Comparison of ENCODE assay signal across 27 mouse cellular contexts in genomic region chr5:147131912-147132311, GRCm38 (mm10). TPM values are rescaled to one million over a fixed set of nuclear protein-coding genes. Genes with fewer than 3 reads are reported as not detected.
DNase-seq lines count a peak whose midpoint lies in the region; ATAC-seq and TF ChIP-seq lines count a peak whose summit lies in the region.
"Had no signal": no experiment of that assay in that cellular context is flagged by ENCODE, and none has a peak within 500 bp of the region (broad histone marks: within the 10 kb centered on the region; RNA-seq: fewer than 3 reads in every experiment).

No protein-coding gene starts in this region.

- H3K79me2 ChIP-seq in C2C12 (ENCODE audit: control insufficient read depth, insufficient read depth) (no peaks in the 10 kb centered on the region), myocyte (ENCODE audit: control insufficient read depth, insufficient read depth) (no peaks in the 10 kb centered on the region)

- H3ac ChIP-seq in C2C12 (ENCODE audit: control insufficient read depth, insufficient read length, low read depth) (no peak overlapping the region), myocyte (ENCODE audit: control insufficient read depth, insufficient read length) (no peak overlapping the region)

- H3K27me3 ChIP-seq in C2C12 (ENCODE audit: control insufficient read depth, insufficient read depth, insufficient read length): no peaks in the 10 kb centered on the region
- no peaks in the 10 kb centered on the region for H3K27me3 ChIP-seq in myocyte (ENCODE audit: control insufficient read depth, insufficient read depth, insufficient read length)
- peaks cover 8% of the 10 kb centered on the region for H3K27me3 ChIP-seq in midbrain, embryonic 11.5 days (ENCODE audit: control insufficient read depth, insufficient read depth, low read length)
- H3K27me3 ChIP-seq in forebrain, postnatal 0 days (ENCODE audit: insufficient read depth, low read length): peaks cover 15% of the 10 kb centered on the region
- H3K27me3 ChIP-seq: embryonic facial prominence, embryonic 15.5 days had no signal

- H3K9me3 ChIP-seq in midbrain, embryonic 11.5 days (ENCODE audit: control insufficient read depth, low read length): peaks cover 3% of the 10 kb centered on the region; the same call in 1 of the 2 replicates
- H3K9me3 ChIP-seq in forebrain, postnatal 0 days (ENCODE audit: low read length): no peaks in the 10 kb centered on the region
- H3K9me3 ChIP-seq: embryonic facial prominence, embryonic 15.5 days; forebrain, embryonic 12.5 days; G1E; heart, embryonic 10.5 days had no signal

- H3K4me2 ChIP-seq in myocyte (ENCODE audit: low read depth): peak overlapping the region; percentile 12
- H3K4me2 ChIP-seq in midbrain, embryonic 11.5 days: no peak overlapping the region
- no peak overlapping the region for H3K4me2 ChIP-seq in forebrain, postnatal 0 days (ENCODE audit: low read depth)
- H3K4me2 ChIP-seq: embryonic facial prominence, embryonic 15.5 days; forebrain, embryonic 12.5 days; hindbrain, embryonic 12.5 days had no signal

- H3K36me3 ChIP-seq in C2C12 (ENCODE audit: control insufficient read depth, insufficient read depth) (no peaks in the 10 kb centered on the region), myocyte (ENCODE audit: control insufficient read depth, insufficient read depth) (no peaks in the 10 kb centered on the region)
- H3K36me3 ChIP-seq in midbrain, embryonic 11.5 days (ENCODE audit: control insufficient read depth, insufficient read depth, low read length): no peaks in the 10 kb centered on the region
- H3K36me3 ChIP-seq in forebrain, postnatal 0 days (ENCODE audit: insufficient read depth): no peaks in the 10 kb centered on the region
- H3K36me3 ChIP-seq: embryonic facial prominence, embryonic 15.5 days; forebrain, embryonic 12.5 days; G1E; heart, embryonic 10.5 days; hindbrain, embryonic 12.5 days had no signal

- WGBS in midbrain, embryonic 11.5 days: 78% methylated on average over 4 of the region's 4 CpGs
- WGBS in forebrain, postnatal 0 days: 88% methylated on average over 4 of the region's 4 CpGs

- no peak for TF ChIP-seq POLR2A in myocyte (IDR thresholded peaks at IDR 0.05; ENCODE audit: insufficient read length, low read depth)

- H3K79me3 ChIP-seq in C2C12 (ENCODE audit: low read depth): no peaks in the 10 kb centered on the region

- DNase-seq in 3T3-L1 (ENCODE audit: low read depth, low spot score): peak; percentile 95
- DNase-seq in NIH3T3 (ENCODE audit: low read depth): peak; percentile 73
- no peak for DNase-seq in midbrain, embryonic 11.5 days (ENCODE audit: low spot score, missing footprints)
- DNase-seq in forebrain, postnatal 0 days: no peak
- DNase-seq in spleen, postnatal 10 days (ENCODE audit: low spot score in 2 of 2): no peak
- DNase-seq: adrenal gland, postnatal 10 days; cerebellum, adult 18-20 months; cerebellum, adult 9-11 months; cerebellum, postnatal 36 days; embryo, embryonic 11 days; gastrocnemius, adult 2 months; gastrocnemius, postnatal 25 days; heart, postnatal 10 days; heart, postnatal 4 days; kidney, adult 18-20 months had no signal

- peaks cover 25% of the 10 kb centered on the region for H3K4me1 ChIP-seq in midbrain, embryonic 11.5 days (ENCODE audit: control insufficient read depth, insufficient read depth, low read length)
- H3K4me1 ChIP-seq in forebrain, postnatal 0 days (ENCODE audit: insufficient read depth): no peaks in the 10 kb centered on the region
- H3K4me1 ChIP-seq: heart, embryonic 10.5 days had no signal

- no peak overlapping the region for H3K27ac ChIP-seq in midbrain, embryonic 11.5 days (ENCODE audit: low read depth, low read length)
- no peak overlapping the region for H3K27ac ChIP-seq in forebrain, postnatal 0 days (ENCODE audit: low read depth, low read length)
- H3K27ac ChIP-seq: embryonic facial prominence, embryonic 15.5 days; forebrain, embryonic 12.5 days; gastrocnemius, adult 2 months; heart, embryonic 10.5 days; hindbrain, embryonic 12.5 days had no signal

- no peak for ATAC-seq in midbrain, embryonic 11.5 days (ENCODE audit: low FRiP score)
- ATAC-seq in forebrain, postnatal 0 days: no peak
- ATAC-seq: hindbrain, embryonic 16.5 days had no signal

- H3K4me3 ChIP-seq in C2C12 (ENCODE audit: insufficient read depth, poor library complexity, severe bottlenecking) (no peak overlapping the region), myocyte (no peak overlapping the region)
- H3K4me3 ChIP-seq in midbrain, embryonic 11.5 days (ENCODE audit: low read depth, low read length): no peak overlapping the region
- H3K4me3 ChIP-seq in forebrain, postnatal 0 days (ENCODE audit: low read depth, low read length): no peak overlapping the region
- H3K4me3 ChIP-seq: embryonic facial prominence, embryonic 15.5 days; forebrain, embryonic 12.5 days; gastrocnemius, adult 2 months; heart, embryonic 10.5 days; hindbrain, embryonic 12.5 days had no signal

- no peak for TF ChIP-seq CTCF in C2C12 (IDR thresholded peaks at IDR 0.05; ENCODE audit: control insufficient read depth, insufficient read depth, insufficient read length)
- TF ChIP-seq CTCF in forebrain, postnatal 0 days (IDR thresholded peaks at IDR 0.05; ENCODE audit: low read depth): no peak

- H3K9ac ChIP-seq in midbrain, embryonic 11.5 days (ENCODE audit: low read length): no peak overlapping the region
- H3K9ac ChIP-seq in forebrain, postnatal 0 days: no peak overlapping the region
- H3K9ac ChIP-seq: embryonic facial prominence, embryonic 15.5 days; forebrain, embryonic 12.5 days; hindbrain, embryonic 12.5 days had no signal

TF ChIP-seq in C2C12, 6 proteins besides CTCF, POLR2A, EP300 and RAD21:
- TF ChIP-seq MYOG (IDR thresholded peaks at IDR 0.05; ENCODE audit: control insufficient read depth, extremely low read depth, insufficient read length): no peak
- TF ChIP-seq MAX (IDR thresholded peaks at IDR 0.05): peak; percentile 71
- TF ChIP-seq FOSL1 (IDR thresholded peaks at IDR 0.05; ENCODE audit: insufficient read depth, low read length, poor library complexity, severe bottlenecking): peak; percentile 79
- no peak for TF ChIP-seq USF1 (IDR thresholded peaks at IDR 0.05; ENCODE audit: low read depth)
- TF ChIP-seq MYOD1 (IDR thresholded peaks at IDR 0.05; ENCODE audit: control insufficient read depth, insufficient read length, low read depth): peak; percentile 10
- no peak for TF ChIP-seq CEBPB (IDR thresholded peaks at IDR 0.05; ENCODE audit: low read depth)

TF ChIP-seq in myocyte, 11 proteins besides CTCF, POLR2A, EP300 and RAD21:
- TF ChIP-seq USF1 (IDR thresholded peaks at IDR 0.05; ENCODE audit: low read depth) (peak; percentile 8), MAX (IDR thresholded peaks at IDR 0.05; ENCODE audit: low read depth) (no peak), REST (IDR thresholded peaks at IDR 0.05; ENCODE audit: insufficient read depth, insufficient read length) (no peak), TCF3 (IDR thresholded peaks at IDR 0.05; ENCODE audit: insufficient read length, low read depth) (no peak)
TF ChIP-seq in myocyte: peak in this region for 1.

RNA-seq across cellular contexts. Expression of gene Polr1d, which starts 55.1 kb away (rescaled TPM):
- polyA plus RNA-seq in C2C12 (2012; fragmentation: generic; extraction: Trizol) (115 TPM), myocyte (2012; fragmentation: generic; extraction: Trizol) (92.4 TPM)
- 111 and 120 TPM in 2 replicates for polyA plus RNA-seq in midbrain, embryonic 11.5 days (2014; fragmentation: Nextera tagmentation; extraction: Ambion mirVana)
- 92.1 and 126 TPM in 2 replicates for total RNA-seq in forebrain, postnatal 0 days (2014; rRNA removed)
- polyA plus RNA-seq in forebrain, postnatal 0 days (2015; fragmentation: Nextera tagmentation; extraction: Ambion mirVana): 114 and 141 TPM in 2 replicates

RNA-seq across cellular contexts. Expression of gene Lnx2, which starts 55.5 kb away (rescaled TPM):
- polyA plus RNA-seq in C2C12 (2012; fragmentation: generic; extraction: Trizol) (3.7 TPM), myocyte (2012; fragmentation: generic; extraction: Trizol) (2.2 TPM)
- polyA plus RNA-seq in midbrain, embryonic 11.5 days (2014; fragmentation: Nextera tagmentation; extraction: Ambion mirVana): 8.1 and 8.9 TPM in 2 replicates
- total RNA-seq in forebrain, postnatal 0 days (2014; rRNA removed): 10.0 and 14.4 TPM in 2 replicates
- polyA plus RNA-seq in forebrain, postnatal 0 days (2015; fragmentation: Nextera tagmentation; extraction: Ambion mirVana): 5.6 and 6.5 TPM in 2 replicates

RNA-seq across cellular contexts. Expression of gene Gsx1, which starts 56.6 kb away (rescaled TPM):
- polyA plus RNA-seq in C2C12 (2012; fragmentation: generic; extraction: Trizol) (not detected), myocyte (2012; fragmentation: generic; extraction: Trizol) (not detected)
- polyA plus RNA-seq in midbrain, embryonic 11.5 days (2014; fragmentation: Nextera tagmentation; extraction: Ambion mirVana): 14.6 and 19.0 TPM in 2 replicates
- total RNA-seq in forebrain, postnatal 0 days (2014; rRNA removed): 1.2 and 3.2 TPM in 2 replicates
- polyA plus RNA-seq in forebrain, postnatal 0 days (2015; fragmentation: Nextera tagmentation; extraction: Ambion mirVana): 1.2 and 1.4 TPM in 2 replicates
- total RNA-seq: adrenal gland, postnatal 10 days; G1E; gastrocnemius, adult 2 months; gastrocnemius, postnatal 25 days; granulocyte monocyte progenitor cell, adult 5-6 weeks; heart, postnatal 10 days; heart, postnatal 4 days had no signal
- polyA plus RNA-seq: embryonic facial prominence, embryonic 15.5 days; G1E; heart, embryonic 10.5 days; heart, embryonic 14.5 days; intestine, embryonic 14.5 days; kidney, embryonic 14.5 days had no signal

Comparison
In these comparisons a context has a peak if more than half of its experiments do, and no peak if none do; other contexts are left out.
1. DNase-seq: peak in 3T3-L1 (single experiment) and NIH3T3 (single experiment); none in midbrain, embryonic 11.5 days (single experiment), forebrain, postnatal 0 days (single experiment) and spleen, postnatal 10 days (0 of 2).